Mouse (Mus musculus) urinary bladder, postnatal 25 days (tissue): Measurements from ENCODE around the gene March4.

ENCODE experiments used
- DNase-seq: peaks from one replicate; pipeline ENCODE4 v3.0.0; 2022; ENCODE audit warnings: low spot score

March4 gene

GRCm38 (mm10) chr1:72449752-72450151, 87.0 kb downstream of the March4 start:
- DNase-seq = no peak

GRCm38 (mm10) chr1:72442747-72443146, 94.0 kb downstream of the March4 start:
- no peak for DNase-seq

- no peak for DNase-seq
These were observed 97.6 kb downstream of the March4 start for GRCm38 (mm10) chr1:72439146-72439545.

GRCm38 (mm10) chr1:72436967-72437366, 99.8 kb downstream of the March4 start:
- no peak for DNase-seq

GRCm38 (mm10) chr1:72434510-72434909, 102.2 kb downstream of the March4 start:
- DNase-seq = no peak

- DNase-seq = no peak
These were observed 104.2 kb downstream of the March4 start for GRCm38 (mm10) chr1:72432579-72432978.

- DNase-seq = no peak
These were observed 107.5 kb downstream of the March4 start for GRCm38 (mm10) chr1:72429107-72429807.

- DNase-seq = no peak
These were observed 108.2 kb downstream of the March4 start for GRCm38 (mm10) chr1:72428526-72428925.

GRCm38 (mm10) chr1:72426456-72426855, 110.3 kb downstream of the March4 start:
- no peak for DNase-seq

GRCm38 (mm10) chr1:72422121-72422520, 114.6 kb downstream of the March4 start:
- no peak for DNase-seq

GRCm38 (mm10) chr1:72420220-72420619, 116.5 kb downstream of the March4 start:
- no peak for DNase-seq

- DNase-seq = no peak
These were observed 117.7 kb downstream of the March4 start for GRCm38 (mm10) chr1:72418744-72419655.

- DNase-seq = no peak
These were observed 122.0 kb downstream of the March4 start for GRCm38 (mm10) chr1:72414561-72415253.

- no peak for DNase-seq
These were observed 122.6 kb downstream of the March4 start for GRCm38 (mm10) chr1:72414133-72414532.

- DNase-seq = no peak
These were observed 123.5 kb downstream of the March4 start for GRCm38 (mm10) chr1:72413205-72413604.

GRCm38 (mm10) chr1:72411108-72411507, 125.6 kb downstream of the March4 start:
- no peak for DNase-seq

- no peak for DNase-seq
These were observed 126.8 kb downstream of the March4 start for GRCm38 (mm10) chr1:72409936-72410335.

- no peak for DNase-seq
These were observed 130.1 kb downstream of the March4 start for GRCm38 (mm10) chr1:72406505-72407079.

GRCm38 (mm10) chr1:72401331-72402069, 135.2 kb downstream of the March4 start:
- DNase-seq = no peak

GRCm38 (mm10) chr1:72400616-72401015, 136.1 kb downstream of the March4 start:
- no peak for DNase-seq

GRCm38 (mm10) chr1:72399720-72400401, 136.9 kb downstream of the March4 start:
- DNase-seq = no peak
